Mouse (Mus musculus): ENCODE results near the gene Enpp4. TPM values are rescaled to one million over a fixed set of nuclear protein-coding genes. Genes with fewer than 3 reads are reported as not detected.

Enpp4 gene
- polyA plus RNA-seq, 1 experiment from 2014 or later, result 4.4 TPM

DNA sequence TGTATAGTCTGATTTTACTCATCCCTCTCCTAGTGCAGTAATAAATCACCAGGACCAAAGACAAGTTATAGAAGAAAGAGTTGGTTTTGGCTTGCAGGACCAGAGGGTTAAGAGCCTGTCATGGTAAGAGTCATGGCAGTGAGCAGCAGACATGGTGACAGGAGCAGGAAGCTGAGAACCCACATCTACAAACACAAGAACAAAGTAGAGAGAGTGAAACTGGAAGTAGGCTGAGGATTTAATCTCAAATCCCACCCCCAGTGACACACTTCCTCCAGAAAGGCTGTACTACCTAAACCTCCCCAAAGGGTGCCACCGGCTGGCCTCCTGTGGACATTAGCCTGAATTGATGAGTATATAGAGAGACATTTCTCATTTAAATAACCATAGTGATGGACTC lies 44.8 kb downstream of the Enpp4 start:
- Histone ChIP-seq H3K27me3 (no peaks in the 10 kb centered on the region), H3K9ac (no peak overlapping the region), H3K4me2 (no peak overlapping the region), H3K9me3 (replicated peaks) (no peaks in the 10 kb centered on the region), H3K27ac (replicated peaks) (no peak overlapping the region), H3K4me3 (replicated peaks) (no peak overlapping the region), H3K4me1 (replicated peaks) (peaks cover 4% of the 10 kb centered on the region; the same call in 1 of the 2 replicates), H3K36me3 (replicated peaks) (no peaks in the 10 kb centered on the region)
- ATAC-seq (ENCODE audit: insufficient read depth), result no peak
- 68% methylated on average over 1 of the region's 1 CpGs for WGBS (ENCODE audit: insufficient replicate concordance)

DNA sequence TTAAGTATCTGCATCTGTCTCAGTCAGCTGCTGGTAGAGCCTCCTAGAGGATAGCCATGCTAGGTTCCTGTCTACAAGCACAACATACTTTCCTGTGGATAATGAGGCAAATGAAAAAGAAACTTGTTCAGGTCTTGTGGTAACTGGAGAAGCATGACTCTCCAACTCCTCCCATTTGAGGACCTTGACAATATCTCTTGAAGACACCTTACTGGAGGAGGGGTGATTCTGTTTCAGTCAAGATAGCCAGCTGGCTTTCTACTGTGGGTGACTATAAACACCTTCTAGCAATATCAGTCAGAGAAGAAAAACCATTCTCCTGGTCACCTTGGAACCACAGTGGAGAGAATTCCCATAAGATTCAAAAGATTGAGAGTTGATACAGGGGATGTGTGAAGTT lies 47.5 kb downstream of the Enpp4 start:
- H3K4me2 ChIP-seq, result no peak overlapping the region
- H3K9ac ChIP-seq, result no peak overlapping the region
- no peaks in the 10 kb centered on the region for H3K36me3 ChIP-seq (replicated peaks)
- H3K27ac ChIP-seq (replicated peaks), result no peak overlapping the region
- ATAC-seq (ENCODE audit: insufficient read depth), result no peak
- H3K4me1 ChIP-seq (replicated peaks), result peaks cover 4% of the 10 kb centered on the region; the same call in 1 of the 2 replicates
- no peak overlapping the region for H3K4me3 ChIP-seq (replicated peaks)
- no peaks in the 10 kb centered on the region for H3K9me3 ChIP-seq (replicated peaks)
- H3K27me3 ChIP-seq, result no peaks in the 10 kb centered on the region

DNA sequence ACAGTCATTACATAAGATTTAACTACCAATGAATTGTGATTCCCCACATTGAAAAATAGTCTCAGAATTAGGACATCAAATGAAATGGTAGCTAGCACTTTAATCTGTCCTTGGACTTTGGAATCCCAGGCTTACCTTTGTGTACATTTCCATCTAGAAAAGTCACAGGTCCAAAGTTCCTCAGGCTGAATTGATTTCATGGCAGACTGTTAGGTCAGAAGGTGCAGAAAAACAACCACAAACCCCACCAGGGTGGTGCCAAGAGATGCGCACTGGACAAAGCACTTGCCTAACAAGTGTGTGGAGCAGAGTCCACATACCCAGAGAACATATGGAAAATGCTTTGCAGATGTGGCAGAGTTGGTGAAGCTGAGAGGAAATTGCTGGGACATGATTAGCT lies 48.5 kb downstream of the Enpp4 start:
- ATAC-seq (ENCODE audit: insufficient read depth), result no peak
- Histone ChIP-seq H3K4me1 (replicated peaks) (peaks cover 4% of the 10 kb centered on the region; the same call in 1 of the 2 replicates), H3K4me3 (replicated peaks) (no peak overlapping the region), H3K27ac (replicated peaks) (no peak overlapping the region), H3K9me3 (replicated peaks) (no peaks in the 10 kb centered on the region), H3K9ac (no peak overlapping the region), H3K36me3 (replicated peaks) (no peaks in the 10 kb centered on the region), H3K27me3 (no peaks in the 10 kb centered on the region), H3K4me2 (no peak overlapping the region)
- 71% methylated on average over 1 of the region's 1 CpGs for WGBS (ENCODE audit: insufficient replicate concordance)

DNA sequence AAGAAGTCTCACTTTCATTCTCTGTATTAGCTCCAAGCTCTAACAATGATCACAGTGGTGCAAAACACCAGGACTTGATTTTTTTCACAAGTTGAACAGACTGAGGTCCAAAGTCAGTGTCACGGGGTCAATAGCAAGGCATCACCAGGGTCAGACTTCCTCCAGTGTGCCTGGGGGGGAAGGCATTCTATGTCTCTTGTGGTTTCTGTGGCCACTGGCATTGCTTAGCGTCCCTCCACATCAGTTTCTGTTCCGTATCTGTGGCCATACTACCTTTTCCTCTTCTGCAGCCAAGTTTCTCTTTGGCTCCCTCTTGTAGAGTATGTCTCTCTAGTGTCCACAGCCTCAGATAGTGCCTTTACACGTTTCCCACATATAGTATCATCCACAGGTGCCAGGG lies 52.2 kb downstream of the Enpp4 start:
- H3K9ac ChIP-seq, result no peak overlapping the region
- ATAC-seq (ENCODE audit: insufficient read depth), result no peak

More for the DNA sequence above, 52.2 kb downstream of the Enpp4 start:
- Histone ChIP-seq H3K4me1 (replicated peaks) (peaks cover 4% of the 10 kb centered on the region; the same call in 1 of the 2 replicates), H3K27ac (replicated peaks) (no peak overlapping the region), H3K4me2 (no peak overlapping the region), H3K36me3 (replicated peaks) (no peaks in the 10 kb centered on the region), H3K4me3 (replicated peaks) (no peak overlapping the region), H3K27me3 (no peaks in the 10 kb centered on the region), H3K9me3 (replicated peaks) (no peaks in the 10 kb centered on the region)
- WGBS (ENCODE audit: insufficient replicate concordance), result 11% methylated on average over 4 of the region's 4 CpGs

Other genes with a start within 250 kb of the Enpp4 start
- 7.0 and 8.0 TPM in 2 replicates for gene Enpp5, start 27.0 kb downstream of the Enpp4 start, polyA plus RNA-seq (2015; fragmentation: Nextera tagmentation; extraction: Ambion mirVana)
- 0.33 and 0.39 TPM in 2 replicates for gene Clic5, start 82.8 kb upstream of the Enpp4 start, polyA plus RNA-seq (2015; fragmentation: Nextera tagmentation; extraction: Ambion mirVana)

Measured in liver, embryonic 15.5 days (tissue).